ENCODE assay signal across 9 mouse cellular contexts in the genomic region with DNA sequence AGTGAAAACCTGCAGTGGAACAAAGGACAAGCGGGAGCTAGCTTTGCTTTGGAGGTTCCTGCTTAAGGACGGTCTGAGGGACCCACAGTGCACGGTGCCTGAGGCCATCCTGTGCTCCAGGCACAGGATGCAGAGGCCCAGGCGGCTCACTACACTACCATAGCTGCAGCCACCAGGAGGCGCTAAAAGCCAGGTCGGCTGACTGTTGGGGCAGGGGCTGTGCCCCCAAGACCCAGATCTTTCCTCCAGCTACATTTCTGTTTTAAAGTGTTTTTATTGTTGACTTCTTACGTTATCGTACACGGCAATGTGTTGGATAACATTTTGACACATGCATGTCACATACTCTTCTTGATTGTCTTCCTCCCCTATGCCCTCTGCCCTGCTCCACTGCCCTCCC. TPM values are rescaled to one million over a fixed set of nuclear protein-coding genes. Genes with fewer than 3 reads are reported as not detected.
DNase-seq lines count a peak whose midpoint lies in the region; ATAC-seq lines count a peak whose summit lies in the region.
"Had no signal": no experiment of that assay in that cellular context is flagged by ENCODE, and none has a peak within 500 bp of the region (broad histone marks: within the 10 kb centered on the region; RNA-seq: fewer than 3 reads in every experiment).

No protein-coding gene starts in this region.

- DNase-seq in heart, adult 9 months (ENCODE audit: low spot score in 2 of 2), result no peak
- peak; percentile 78 for DNase-seq in midbrain, embryonic 11.5 days (ENCODE audit: low spot score, missing footprints)
- peak; percentile 49 for DNase-seq in kidney, postnatal 10 days
- peak; percentile 84 for DNase-seq in thymus, postnatal 4 days
- no peak for DNase-seq in cerebellum, adult 11-12 months
- no peak for DNase-seq in layer of hippocampus, adult 18-20 months (ENCODE audit: low spot score in 2 of 2)
- DNase-seq: liver, embryonic 13.5 days had no signal

- H3K27ac ChIP-seq in heart, embryonic 14.5 days (replicated peaks in 1 of 2; ENCODE audit: control insufficient read depth in 1 of 2, insufficient read depth in 1 of 2, low read depth in 2 of 2, low read length in 2 of 2), result no peak overlapping the region
- H3K27ac ChIP-seq in midbrain, embryonic 11.5 days (ENCODE audit: low read depth, low read length), result no peak overlapping the region
- no peak overlapping the region for H3K27ac ChIP-seq in midbrain, embryonic 16.5 days (ENCODE audit: low read length)
- H3K27ac ChIP-seq: liver, embryonic 13.5 days had no signal

- no peaks in the 10 kb centered on the region for H3K9me3 ChIP-seq in heart, embryonic 14.5 days (ENCODE audit: control insufficient read depth, low read length)
- no peaks in the 10 kb centered on the region for H3K9me3 ChIP-seq in midbrain, embryonic 11.5 days (ENCODE audit: control insufficient read depth, low read length)
- H3K9me3 ChIP-seq in midbrain, embryonic 16.5 days (replicated peaks; ENCODE audit: control insufficient read depth, low read length, poor library complexity, severe bottlenecking), result no peaks in the 10 kb centered on the region
- H3K9me3 ChIP-seq: liver, embryonic 13.5 days had no signal

- no peak overlapping the region for H3K4me2 ChIP-seq in heart, embryonic 14.5 days (ENCODE audit: low read length)
- no peak overlapping the region for H3K4me2 ChIP-seq in midbrain, embryonic 11.5 days
- H3K4me2 ChIP-seq in midbrain, embryonic 16.5 days (ENCODE audit: low read length), result no peak overlapping the region
- H3K4me2 ChIP-seq: liver, embryonic 13.5 days had no signal

- no peak overlapping the region for H3K9ac ChIP-seq in heart, embryonic 14.5 days (ENCODE audit: low read length)
- no peak overlapping the region for H3K9ac ChIP-seq in midbrain, embryonic 11.5 days (ENCODE audit: low read length)
- no peak overlapping the region for H3K9ac ChIP-seq in midbrain, embryonic 16.5 days (ENCODE audit: low read depth, low read length)
- H3K9ac ChIP-seq: liver, embryonic 13.5 days had no signal

- 0 out of 2 replicates have a peak, but pooled peaks have one; percentile 28 for ATAC-seq in heart, embryonic 14.5 days (ENCODE audit: insufficient number of reproducible peaks, insufficient read depth, low FRiP score, low read depth)
- ATAC-seq in midbrain, embryonic 11.5 days (ENCODE audit: low FRiP score), result no peak
- no peak for ATAC-seq in midbrain, embryonic 16.5 days

- peaks cover 16 to 18% of the 10 kb centered on the region in 2 experiments for H3K4me1 ChIP-seq in heart, embryonic 14.5 days (ENCODE audit: control insufficient read depth in 2 of 2, insufficient read depth in 2 of 2, low read length in 2 of 2)
- H3K4me1 ChIP-seq in midbrain, embryonic 11.5 days (ENCODE audit: control insufficient read depth, insufficient read depth, low read length), result no peaks in the 10 kb centered on the region
- H3K4me1 ChIP-seq in midbrain, embryonic 16.5 days (ENCODE audit: control insufficient read depth, insufficient read depth, low read length), result no peaks in the 10 kb centered on the region
- H3K4me1 ChIP-seq: liver, embryonic 13.5 days had no signal

- 53% methylated on average over 9 of the region's 9 CpGs for WGBS in heart, embryonic 14.5 days
- WGBS in midbrain, embryonic 11.5 days, result 53% methylated on average over 9 of the region's 9 CpGs
- WGBS in midbrain, embryonic 16.5 days, result 59% methylated on average over 9 of the region's 9 CpGs

- H3K36me3 ChIP-seq in heart, embryonic 14.5 days (ENCODE audit: control insufficient read depth, insufficient read depth, low read length), result no peaks in the 10 kb centered on the region
- no peaks in the 10 kb centered on the region for H3K36me3 ChIP-seq in midbrain, embryonic 11.5 days (ENCODE audit: control insufficient read depth, insufficient read depth, low read length)
- H3K36me3 ChIP-seq in midbrain, embryonic 16.5 days (ENCODE audit: control insufficient read depth, insufficient read depth, low read length), result no peaks in the 10 kb centered on the region
- H3K36me3 ChIP-seq: liver, embryonic 13.5 days had no signal

- no peak overlapping the region for H3K4me3 ChIP-seq in heart, embryonic 14.5 days (ENCODE audit: control insufficient read depth in 1 of 2, insufficient read depth in 1 of 2, low read depth in 1 of 2, low read length in 2 of 2)
- no peak overlapping the region for H3K4me3 ChIP-seq in midbrain, embryonic 11.5 days (ENCODE audit: low read depth, low read length)
- H3K4me3 ChIP-seq in midbrain, embryonic 16.5 days (ENCODE audit: low read depth, low read length), result no peak overlapping the region
- H3K4me3 ChIP-seq: liver, embryonic 13.5 days had no signal

- no peaks in the 10 kb centered on the region for H3K27me3 ChIP-seq in heart, embryonic 14.5 days (ENCODE audit: control insufficient read depth, insufficient read depth, low read length)
- no peaks in the 10 kb centered on the region for H3K27me3 ChIP-seq in midbrain, embryonic 11.5 days (ENCODE audit: control insufficient read depth, insufficient read depth, low read length)
- H3K27me3 ChIP-seq in midbrain, embryonic 16.5 days (ENCODE audit: control insufficient read depth, insufficient read depth, low read depth, low read length), result no peaks in the 10 kb centered on the region
- H3K27me3 ChIP-seq: liver, embryonic 13.5 days had no signal

RNA-seq across cellular contexts. Expression of a gene that starts 32.8 kb away (rescaled TPM):
- polyA plus RNA-seq in heart, embryonic 14.5 days (2014; fragmentation: Nextera tagmentation; extraction: Ambion mirVana), result 0.11 TPM in 1 of 2 replicates, not detected in the other
- polyA plus RNA-seq in midbrain, embryonic 11.5 days (2014; fragmentation: Nextera tagmentation; extraction: Ambion mirVana), result 0.23 TPM in 2 replicates
- polyA plus RNA-seq in midbrain, embryonic 16.5 days (2015; fragmentation: Nextera tagmentation; extraction: Ambion mirVana), result 0.20 TPM in 2 replicates
- total RNA-seq in layer of hippocampus, adult 18-20 months (2021), result not detected
- polyA plus RNA-seq: liver, embryonic 13.5 days had no signal

Comparison
In these comparisons a context has a peak if more than half of its experiments do, and no peak if none do; other contexts are left out.
1. DNase-seq: peak in midbrain, embryonic 11.5 days (single experiment), kidney, postnatal 10 days (single experiment) and thymus, postnatal 4 days (single experiment); none in heart, adult 9 months (0 of 2), cerebellum, adult 11-12 months (single experiment) and layer of hippocampus, adult 18-20 months (0 of 2).